Mouse (Mus musculus) limb, embryonic 11.5 days (tissue): ENCODE measurements around the gene Zc3h12c. TPM values are rescaled to one million over a fixed set of nuclear protein-coding genes. Genes with fewer than 3 reads are reported as not detected.

ENCODE experiments used
- ATAC-seq: fragments of 200-750 bp; cut with Nextera tagmentation; 2 replicates; pipeline ENCODE4 v1.8.0; 2017; ENCODE audit warnings: low read depth; ENCODE audit not compliant: insufficient number of reproducible peaks, low FRiP score, low TSS enrichment
- DNase-seq: peaks from one replicate; pipeline ENCODE4 v3.0.0-alpha.2; 2015; ENCODE audit warnings: low spot score
- H3K27ac ChIP-seq: fragments of 300-500 bp; sonication (generic); replicated peaks from 2 replicates; pipeline ENCODE4 v1.5.1; 2014; ENCODE audit warnings: low read depth, mild to moderate bottlenecking, low read length
- H3K27me3 ChIP-seq: fragments of 300-500 bp; sonication (generic); 2 replicates; pipeline ENCODE4 v1.6.1; 2014; ENCODE audit warnings: mild to moderate bottlenecking, low read length, mixed read lengths; ENCODE audit not compliant: control insufficient read depth, insufficient read depth
- H3K36me3 ChIP-seq: fragments of 300-500 bp; sonication (generic); 2 replicates; pipeline ENCODE4 v1.6.1; 2014; ENCODE audit warnings: mild to moderate bottlenecking, low read length, moderate library complexity, mixed read lengths; ENCODE audit not compliant: control insufficient read depth, insufficient read depth
- H3K4me1 ChIP-seq: fragments of 300-500 bp; sonication (generic); 2 replicates; pipeline ENCODE4 v1.6.1; 2014; ENCODE audit warnings: low read length, mixed read lengths; ENCODE audit not compliant: control insufficient read depth, insufficient read depth
- H3K4me2 ChIP-seq: fragments of 300-500 bp; sonication (generic); 2 replicates; pipeline ENCODE4 v1.6.1; 2014; ENCODE audit warnings: low read depth, mild to moderate bottlenecking, moderate library complexity; ENCODE audit not compliant: severe bottlenecking
- H3K4me3 ChIP-seq: fragments of 300-500 bp; sonication (generic); 2 replicates; pipeline ENCODE4 v1.5.1; 2014; ENCODE audit warnings: low read depth, low read length
- H3K9ac ChIP-seq: fragments of 300-500 bp; sonication (generic); 2 replicates; pipeline ENCODE4 v1.6.1; 2014; ENCODE audit warnings: mild to moderate bottlenecking, low read length
- H3K9me3 ChIP-seq: fragments of 300-500 bp; sonication (generic); 2 replicates; pipeline ENCODE4 v1.6.1; 2016; ENCODE audit warnings: low read length; ENCODE audit not compliant: control insufficient read depth
- WGBS: fragments of 180-500 bp; shearing (Covaris S2); extraction: QIAGEN DNeasy Blood & Tissue Kit; methylation state at CpG from one replicate; pipeline ENCODE4 v1.1.7; 2014; 5-methylcytosine and 5-hydroxymethylcytosine counted together
- polyA plus RNA-seq: library from polyadenylated mRNA; unstranded; fragments of >200 nt; fragmentation: Nextera tagmentation; extraction: Ambion mirVana; gene quantifications from 2 replicates; pipeline ENCODE4 v1.2.1, GENCODE M21; 2014

Gene Zc3h12c
- polyA plus RNA-seq, 1 experiment from 2014 or later: 4.4 TPM

GRCm38 (mm10) chr9:52148831-52149230 lies 19.5 kb downstream of the Zc3h12c start:
- Histone ChIP-seq H3K4me2 (peak overlapping the region; percentile 3), H3K9me3 (no peaks in the 10 kb centered on the region), H3K36me3 (no peaks in the 10 kb centered on the region), H3K9ac (no peak overlapping the region), H3K27me3 (no peaks in the 10 kb centered on the region), H3K27ac (no peak overlapping the region), H3K4me3 (no peak overlapping the region), H3K4me1 (peaks cover 8% of the 10 kb centered on the region; the same call in 1 of the 2 replicates)
- DNase-seq: no peak
- ATAC-seq: no peak
- WGBS: 85% methylated on average over 4 of the region's 4 CpGs

GRCm38 (mm10) chr9:52148311-52148710 lies 20.1 kb downstream of the Zc3h12c start:
- Histone ChIP-seq H3K27ac (no peak overlapping the region), H3K4me2 (no peak overlapping the region)
- WGBS: 79% methylated on average over 3 of the region's 3 CpGs

GRCm38 (mm10) chr9:52146241-52146640 lies 22.1 kb downstream of the Zc3h12c start:
- peaks cover 6% of the 10 kb centered on the region; the same call in 1 of the 2 replicates for H3K4me1 ChIP-seq
- no peaks in the 10 kb centered on the region for H3K27me3 ChIP-seq
- H3K9me3 ChIP-seq: no peaks in the 10 kb centered on the region
- DNase-seq (no peak), ATAC-seq (no peak)
- 79% methylated on average over 4 of the region's 4 CpGs for WGBS
- H3K27ac ChIP-seq: no peak overlapping the region
- no peak overlapping the region for H3K9ac ChIP-seq
- H3K4me2 ChIP-seq: no peak overlapping the region
- no peak overlapping the region for H3K4me3 ChIP-seq
- no peaks in the 10 kb centered on the region for H3K36me3 ChIP-seq

More at GRCm38 (mm10) chr9:52148311-52148710, 20.1 kb downstream of the Zc3h12c start:
- Histone ChIP-seq H3K4me1 (peaks cover 8% of the 10 kb centered on the region; the same call in 1 of the 2 replicates), H3K9me3 (no peaks in the 10 kb centered on the region), H3K4me3 (no peak overlapping the region), H3K27me3 (no peaks in the 10 kb centered on the region), H3K36me3 (no peaks in the 10 kb centered on the region), H3K9ac (no peak overlapping the region)
- no peak for DNase-seq
- ATAC-seq: no peak

- Histone ChIP-seq H3K9me3 (no peaks in the 10 kb centered on the region), H3K4me3 (no peak overlapping the region), H3K4me2 (no peak overlapping the region), H3K27ac (no peak overlapping the region), H3K4me1 (no peaks in the 10 kb centered on the region), H3K9ac (no peak overlapping the region), H3K27me3 (no peaks in the 10 kb centered on the region), H3K36me3 (no peaks in the 10 kb centered on the region)
- DNase-seq: no peak
- 80% methylated on average over 2 of the region's 2 CpGs for WGBS
- no peak for ATAC-seq
These were observed 35.6 kb downstream of the Zc3h12c start for GRCm38 (mm10) chr9:52132771-52133170.

- H3K4me1 ChIP-seq: no peaks in the 10 kb centered on the region
- no peaks in the 10 kb centered on the region for H3K27me3 ChIP-seq
- peaks cover 3% of the 10 kb centered on the region; the same call in 1 of the 2 replicates for H3K36me3 ChIP-seq
- H3K9ac ChIP-seq: no peak overlapping the region
- WGBS: 69% methylated on average over 4 of the region's 4 CpGs
- DNase-seq: no peak
- H3K4me3 ChIP-seq: no peak overlapping the region
- ATAC-seq: no peak
- H3K9me3 ChIP-seq: no peaks in the 10 kb centered on the region
- no peak overlapping the region for H3K27ac ChIP-seq
- H3K4me2 ChIP-seq: no peak overlapping the region
These were observed 38.0 kb downstream of the Zc3h12c start for GRCm38 (mm10) chr9:52130348-52130747.

GRCm38 (mm10) chr9:52125225-52125624 lies 43.1 kb downstream of the Zc3h12c start:
- DNase-seq: no peak
- Histone ChIP-seq H3K27me3 (no peaks in the 10 kb centered on the region), H3K4me2 (no peak overlapping the region), H3K9me3 (no peaks in the 10 kb centered on the region), H3K4me1 (no peaks in the 10 kb centered on the region), H3K4me3 (no peak overlapping the region), H3K9ac (no peak overlapping the region), H3K36me3 (peaks cover 3% of the 10 kb centered on the region; the same call in 1 of the 2 replicates), H3K27ac (no peak overlapping the region)
- no peak for ATAC-seq
- 91% methylated on average over 6 of the region's 6 CpGs for WGBS

GRCm38 (mm10) chr9:52119212-52119611 lies 49.2 kb downstream of the Zc3h12c start:
- DNase-seq (no peak), ATAC-seq (no peak)
- H3K27ac ChIP-seq: no peak overlapping the region
- no peak overlapping the region for H3K9ac ChIP-seq
- H3K27me3 ChIP-seq: no peaks in the 10 kb centered on the region
- WGBS: 86% methylated on average over 4 of the region's 4 CpGs
- H3K4me3 ChIP-seq: no peak overlapping the region
- peaks cover 5% of the 10 kb centered on the region; the same call in 1 of the 2 replicates for H3K36me3 ChIP-seq
- no peak overlapping the region for H3K4me2 ChIP-seq
- no peaks in the 10 kb centered on the region for H3K9me3 ChIP-seq
- no peaks in the 10 kb centered on the region for H3K4me1 ChIP-seq

GRCm38 (mm10) chr9:52113091-52113490 lies 55.3 kb downstream of the Zc3h12c start:
- ATAC-seq (no peak), DNase-seq (no peak)
- Histone ChIP-seq H3K4me1 (no peaks in the 10 kb centered on the region), H3K36me3 (peaks cover 3% of the 10 kb centered on the region; the same call in 1 of the 2 replicates), H3K4me3 (no peak overlapping the region), H3K4me2 (no peak overlapping the region), H3K9ac (no peak overlapping the region), H3K9me3 (no peaks in the 10 kb centered on the region), H3K27me3 (no peaks in the 10 kb centered on the region), H3K27ac (no peak overlapping the region)
- WGBS: 91% methylated on average over 5 of the region's 5 CpGs

- H3K4me3 ChIP-seq: no peak overlapping the region
- H3K4me1 ChIP-seq: no peaks in the 10 kb centered on the region
- ATAC-seq: no peak
- H3K9me3 ChIP-seq: no peaks in the 10 kb centered on the region
- H3K27me3 ChIP-seq: no peaks in the 10 kb centered on the region
- H3K27ac ChIP-seq: no peak overlapping the region
- H3K9ac ChIP-seq: no peak overlapping the region
- H3K4me2 ChIP-seq: no peak overlapping the region
- WGBS: 59% methylated on average over 3 of the region's 3 CpGs
- peaks cover 3% of the 10 kb centered on the region; the same call in 1 of the 2 replicates for H3K36me3 ChIP-seq
- no peak for DNase-seq
These were observed 57.6 kb downstream of the Zc3h12c start for GRCm38 (mm10) chr9:52110738-52111137.
